Mouse (Mus musculus) hindbrain, postnatal 0 days (tissue): ENCODE results near the gene Dpp6. TPM values are rescaled to one million over a fixed set of nuclear protein-coding genes. Genes with fewer than 3 reads are reported as not detected.

Source experiments
- ATAC-seq: fragments of 200-750 bp; cut with Nextera tagmentation; 2 replicates; pipeline ENCODE4 v1.8.0; 2017; ENCODE audit warnings: mild to moderate bottlenecking, moderate TSS enrichment, moderate library complexity
- DNase-seq: peaks from one replicate; pipeline ENCODE4 v3.0.0-alpha.2; 2015; ENCODE audit warnings: low spot score
- H3K27ac ChIP-seq: fragments of 300-500 bp; sonication (generic); 2 replicates; pipeline ENCODE4 v1.5.1; 2014; ENCODE audit warnings: mild to moderate bottlenecking
- H3K27me3 ChIP-seq: fragments of 300-500 bp; sonication (generic); 2 replicates; pipeline ENCODE4 v1.6.1; 2014; ENCODE audit warnings: low read length, mixed read lengths; ENCODE audit not compliant: insufficient read depth
- H3K36me3 ChIP-seq: fragments of 300-500 bp; sonication (generic); 2 replicates; pipeline ENCODE4 v1.6.1; 2014; ENCODE audit warnings: low read length, mixed read lengths; ENCODE audit not compliant: insufficient read depth
- H3K4me1 ChIP-seq: fragments of 300-500 bp; sonication (generic); 2 replicates; pipeline ENCODE4 v1.6.1; 2014; ENCODE audit warnings: antibody characterized with exemption, low read length, mixed read lengths; ENCODE audit not compliant: insufficient read depth
- H3K4me2 ChIP-seq: fragments of 300-500 bp; sonication (generic); 2 replicates; pipeline ENCODE4 v1.6.1; 2014; ENCODE audit warnings: low read depth, mild to moderate bottlenecking, low read length, moderate library complexity, mixed read lengths
- H3K4me3 ChIP-seq: fragments of 300-500 bp; sonication (generic); 2 replicates; pipeline ENCODE4 v1.5.1; 2014; ENCODE audit warnings: low read length
- H3K9ac ChIP-seq: fragments of 300-500 bp; sonication (generic); replicated peaks from 2 replicates; pipeline ENCODE4 v1.6.1; 2014; ENCODE audit warnings: mild to moderate bottlenecking, low read length, moderate library complexity, mixed read lengths
- H3K9me3 ChIP-seq: fragments of 300-500 bp; sonication (generic); 2 replicates; pipeline ENCODE4 v1.6.1; 2016; ENCODE audit warnings: low read length, mixed read lengths
- CTCF ChIP-seq: IDR thresholded peaks from 2 replicates; pipeline ENCODE4 v1.5.1; 2016; ENCODE audit warnings: antibody characterized with exemption, control low read depth, low read depth
- WGBS: fragments of 180-500 bp; shearing (Covaris S2); extraction: QIAGEN DNeasy Blood & Tissue Kit; methylation state at CpG from one replicate; pipeline ENCODE4 v1.1.7; 2014; 5-methylcytosine and 5-hydroxymethylcytosine counted together
- polyA plus RNA-seq: library from polyadenylated mRNA; unstranded; fragments of >200 nt; fragmentation: Nextera tagmentation; extraction: Ambion mirVana; gene quantifications from 2 replicates; pipeline ENCODE4 v1.2.1, GENCODE M21; 2015
- total RNA-seq: library from RNA; depleted of rRNA; stranded (reverse); fragments of >200 nt; gene quantifications from 2 replicates; pipeline ENCODE4 v1.2.3, GENCODE M21; 2014

Dpp6 gene
- total and polyA plus RNA-seq, 2 experiments from 2014 or later = 81.1 to 154 TPM

- Histone ChIP-seq H3K4me1 (no peaks in the 10 kb centered on the region), H3K36me3 (no peaks in the 10 kb centered on the region), H3K4me2 (no peak overlapping the region), H3K9me3 (no peaks in the 10 kb centered on the region), H3K4me3 (no peak overlapping the region), H3K27ac (no peak overlapping the region), H3K9ac (no peak overlapping the region), H3K27me3 (no peaks in the 10 kb centered on the region)
- DNase-seq (no peak), ATAC-seq (no peak)
- TF ChIP-seq CTCF = no peak
Measured at GRCm38 (mm10) chr5:27433584-27433983, 616.6 kb downstream of the Dpp6 start.

GRCm38 (mm10) chr5:27453201-27453845, 636.3 kb downstream of the Dpp6 start:
- Histone ChIP-seq H3K27ac (no peak overlapping the region), H3K4me1 (no peaks in the 10 kb centered on the region), H3K9me3 (no peaks in the 10 kb centered on the region), H3K9ac (no peak overlapping the region), H3K36me3 (no peaks in the 10 kb centered on the region), H3K4me3 (no peak overlapping the region), H3K4me2 (no peak overlapping the region), H3K27me3 (no peaks in the 10 kb centered on the region)
- WGBS = 34% methylated on average over 3 of the region's 3 CpGs
- ATAC-seq (no peak), DNase-seq (no peak)
- TF ChIP-seq CTCF = no peak

DNA sequence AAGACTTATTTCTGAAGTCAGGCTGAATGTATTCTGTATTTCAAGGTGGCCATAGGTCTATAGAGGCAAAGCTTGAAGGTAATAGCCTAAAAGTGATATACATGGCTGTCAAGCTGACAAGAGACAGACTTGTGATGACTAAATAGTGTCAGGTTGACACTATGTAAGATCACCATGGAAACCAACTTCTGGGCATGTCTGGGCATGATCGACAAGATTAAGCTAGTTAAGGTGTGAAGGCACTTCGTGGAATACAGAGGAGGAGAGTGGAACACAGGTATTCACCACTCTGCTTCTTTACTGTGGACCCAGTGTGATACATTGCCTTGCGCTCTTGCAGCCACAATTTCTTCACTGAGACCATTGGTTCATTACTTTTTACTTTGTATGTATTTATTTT, 637.4 kb downstream of the Dpp6 start:
- ATAC-seq = no peak
- Histone ChIP-seq H3K9me3 (no peaks in the 10 kb centered on the region), H3K4me3 (no peak overlapping the region), H3K27ac (no peak overlapping the region), H3K4me2 (no peak overlapping the region), H3K9ac (no peak overlapping the region), H3K4me1 (no peaks in the 10 kb centered on the region), H3K27me3 (no peaks in the 10 kb centered on the region), H3K36me3 (no peaks in the 10 kb centered on the region)
- 88% methylated on average over 3 of the region's 3 CpGs for WGBS
- no peak for TF ChIP-seq CTCF
- DNase-seq = no peak

DNA sequence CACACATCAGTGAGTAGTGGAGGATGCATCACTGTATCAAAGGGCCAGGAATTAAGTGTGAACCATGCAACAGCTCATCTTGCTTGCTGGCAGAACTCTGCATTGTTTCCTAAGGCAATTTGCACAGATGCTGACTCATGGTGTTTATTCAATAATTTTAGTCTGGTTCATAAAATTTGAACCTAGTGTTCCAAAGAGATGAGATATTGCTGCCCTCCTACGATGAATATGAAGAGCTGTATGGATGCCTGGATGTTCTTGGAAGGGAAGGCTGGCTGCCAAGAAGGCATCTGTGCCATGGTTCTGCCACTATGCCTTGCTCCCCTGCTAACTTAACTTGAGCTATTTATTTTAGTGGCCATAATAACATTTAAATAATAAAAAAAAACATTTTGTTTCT, 640.0 kb downstream of the Dpp6 start:
- Histone ChIP-seq H3K27me3 (no peaks in the 10 kb centered on the region), H3K9ac (no peak overlapping the region), H3K27ac (no peak overlapping the region), H3K4me3 (no peak overlapping the region), H3K36me3 (no peaks in the 10 kb centered on the region), H3K4me1 (no peaks in the 10 kb centered on the region), H3K4me2 (no peak overlapping the region), H3K9me3 (no peaks in the 10 kb centered on the region)
- WGBS = 39% methylated on average over 1 of the region's 1 CpGs
- no peak for TF ChIP-seq CTCF
- no peak for DNase-seq
- no peak for ATAC-seq

- Histone ChIP-seq H3K27ac (no peak overlapping the region), H3K27me3 (no peaks in the 10 kb centered on the region), H3K36me3 (no peaks in the 10 kb centered on the region), H3K4me2 (no peak overlapping the region), H3K4me3 (no peak overlapping the region), H3K9me3 (no peaks in the 10 kb centered on the region), H3K9ac (no peak overlapping the region), H3K4me1 (no peaks in the 10 kb centered on the region)
- ATAC-seq = no peak
- TF ChIP-seq CTCF = no peak
- no peak for DNase-seq
- WGBS = 68% methylated on average over 1 of the region's 1 CpGs
Measured at GRCm38 (mm10) chr5:27457686-27458085, 640.7 kb downstream of the Dpp6 start.

GRCm38 (mm10) chr5:27474964-27475465, 658.0 kb downstream of the Dpp6 start:
- Histone ChIP-seq H3K9ac (no peak overlapping the region), H3K27ac (no peak overlapping the region), H3K4me1 (no peaks in the 10 kb centered on the region), H3K9me3 (no peaks in the 10 kb centered on the region), H3K4me3 (no peak overlapping the region), H3K36me3 (no peaks in the 10 kb centered on the region), H3K27me3 (no peaks in the 10 kb centered on the region), H3K4me2 (no peak overlapping the region)
- TF ChIP-seq CTCF = no peak
- DNase-seq (no peak), ATAC-seq (no peak)
- WGBS = 75% methylated on average over 4 of the region's 4 CpGs

- Histone ChIP-seq H3K4me2 (no peak overlapping the region), H3K36me3 (no peaks in the 10 kb centered on the region), H3K4me1 (no peaks in the 10 kb centered on the region), H3K4me3 (no peak overlapping the region), H3K9ac (no peak overlapping the region), H3K9me3 (no peaks in the 10 kb centered on the region), H3K27me3 (no peaks in the 10 kb centered on the region), H3K27ac (no peak overlapping the region)
- no peak for TF ChIP-seq CTCF
- DNase-seq = no peak
- no peak for ATAC-seq
- WGBS = 74% methylated on average over 2 of the region's 2 CpGs
Measured at GRCm38 (mm10) chr5:27481706-27482105, 664.7 kb downstream of the Dpp6 start.
